Mouse (Mus musculus) heart, postnatal 25 days (tissue): ENCODE measurements at regions not wholly inside any gene's neighbourhood (a gene's known extent, or its start where the extent isn't known, plus 50 kb on each side); places are given as distances from the start of the nearest gene placed in this dataset.

ENCODE experiments used
- DNase-seq: peaks from one replicate; pipeline ENCODE4 v3.0.0; 2022; ENCODE audit warnings: low spot score
- intact Hi-C: fragments of 180-260 bp; cut with DNase I; formaldehyde crosslinking; loops from one replicate; pipeline ENCODE4 v1.15.1; 2025

- no peak for DNase-seq
- intact Hi-C loops: no loop called here
These were observed 50.8 kb upstream of the Rpl10-ps3 start for GRCm38 (mm10) chr9:50395543-50395942.

- intact Hi-C loops: no loop called here
- no peak for DNase-seq
These were observed 51.3 kb upstream of the Rpl10-ps3 start for GRCm38 (mm10) chr9:50396051-50396450.

GRCm38 (mm10) chr9:50408396-50408795 lies 63.6 kb upstream of the Rpl10-ps3 start:
- intact Hi-C loops: no loop called here
- DNase-seq: no peak

GRCm38 (mm10) chr9:50408845-50409244 lies 64.1 kb upstream of the Rpl10-ps3 start:
- DNase-seq: no peak
- intact Hi-C loops: no loop called here

GRCm38 (mm10) chr9:50412986-50413385 lies 68.2 kb upstream of the Rpl10-ps3 start:
- no peak for DNase-seq
- intact Hi-C loops: no loop called here

- no peak for DNase-seq
- intact Hi-C loops: no loop called here
These were observed 69.0 kb upstream of the Rpl10-ps3 start for GRCm38 (mm10) chr9:50413514-50414335.

- intact Hi-C loops: no loop called here
- DNase-seq: no peak
These were observed 70.1 kb upstream of the Rpl10-ps3 start for GRCm38 (mm10) chr9:50414796-50415340.

GRCm38 (mm10) chr9:50416677-50417076 lies 71.9 kb upstream of the Rpl10-ps3 start:
- intact Hi-C loops: no loop called here
- DNase-seq: no peak

GRCm38 (mm10) chr9:50421061-50421460 lies 73.3 kb upstream of the Plet1 start:
- DNase-seq: no peak
- intact Hi-C loops: no loop called here

GRCm38 (mm10) chr9:50421572-50422285 lies 72.6 kb upstream of the Plet1 start:
- DNase-seq: no peak
- intact Hi-C loops: no loop called here

- DNase-seq: no peak
- intact Hi-C loops: no loop called here
These were observed 68.3 kb upstream of the Plet1 start for GRCm38 (mm10) chr9:50425866-50426495.

- DNase-seq: no peak
- intact Hi-C loops: no loop called here
These were observed 64.2 kb upstream of the Plet1 start for GRCm38 (mm10) chr9:50430147-50430546.

- intact Hi-C loops: no loop called here
- DNase-seq: no peak
These were observed 60.8 kb upstream of the Plet1 start for GRCm38 (mm10) chr9:50433525-50433924.

- no peak for DNase-seq
- intact Hi-C loops: no loop called here
These were observed 60.3 kb upstream of the Plet1 start for GRCm38 (mm10) chr9:50433978-50434377.

GRCm38 (mm10) chr9:50437830-50438722 lies 56.2 kb upstream of the Plet1 start:
- intact Hi-C loops: loop anchor here (2.0 to 5.0 kb wide), 3 partner anchors 105 to 943 kb away; no protein-coding TSS in a partner anchor
- peak; percentile 13 for DNase-seq

GRCm38 (mm10) chr9:50438738-50439137 lies 55.6 kb upstream of the Plet1 start:
- DNase-seq: no peak
- intact Hi-C loops: loop anchor here (2.0 to 5.0 kb wide), 3 partner anchors 106 to 944 kb away; no protein-coding TSS in a partner anchor

GRCm38 (mm10) chr9:50440222-50440621 lies 54.1 kb upstream of the Plet1 start:
- DNase-seq: no peak
- intact Hi-C loops: loop anchor here (10.0 kb wide), 1 partner anchor 235 kb away; no protein-coding TSS in a partner anchor

GRCm38 (mm10) chr9:50440689-50441088 lies 53.6 kb upstream of the Plet1 start:
- intact Hi-C loops: loop anchor here (10.0 kb wide), 1 partner anchor 234 kb away; no protein-coding TSS in a partner anchor
- no peak for DNase-seq
